Mouse (Mus musculus) bone marrow macrophage, adult 2 months (primary cell): ENCODE measurements around the gene Stard3.

Experiments used
- CTCF ChIP-seq: IDR thresholded peaks from 2 replicates; pipeline ENCODE4 v1.5.1; 2012; ENCODE audit warnings: low read depth, mild to moderate bottlenecking, low read length, moderate library complexity
- POLR2A ChIP-seq: IDR thresholded peaks from 2 replicates; pipeline ENCODE4 v1.6.1; 2012; ENCODE audit warnings: mild to moderate bottlenecking, low read depth, low read length, borderline replicate concordance

DNA sequence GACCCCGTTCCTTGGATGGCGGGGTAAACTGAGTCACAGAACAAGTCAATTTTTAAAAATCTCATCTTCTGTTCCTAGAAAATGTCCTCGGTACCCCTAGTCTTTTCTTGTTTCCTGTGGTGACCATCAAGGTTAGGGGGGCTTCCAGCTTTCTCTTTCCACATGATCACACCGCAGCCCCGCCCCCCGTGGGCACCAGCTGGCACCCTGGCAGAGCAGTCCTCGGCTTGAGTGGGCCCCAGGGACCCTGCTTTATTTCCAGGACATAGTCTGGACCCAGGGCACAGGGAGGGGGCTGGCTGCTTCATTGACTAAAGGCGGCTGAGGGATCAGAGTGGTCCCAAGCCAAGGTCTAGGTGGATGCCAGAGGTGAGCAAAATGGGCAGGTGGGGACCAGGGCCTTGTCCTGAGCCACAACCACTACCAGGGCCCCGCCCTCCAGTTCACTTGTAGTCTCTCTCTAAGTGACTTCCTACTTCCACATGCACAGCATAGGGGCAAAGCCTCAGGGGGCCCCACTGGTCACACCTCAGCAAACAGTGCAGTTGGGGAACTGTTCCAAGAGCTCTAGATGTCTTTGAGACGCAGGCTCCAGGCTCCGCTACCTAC is 18.4 kb upstream of the Stard3 start:
- TF ChIP-seq CTCF (no peak), POLR2A (no peak)
